Mouse (Mus musculus): ENCODE measurements around the gene Gm3453.
"Not testable (repeated sequence)": the region's sequence is repeated elsewhere in the genome, so short reads cannot be mapped to it uniquely, and the experiment has no call there.

Gm3453 gene

DNA sequence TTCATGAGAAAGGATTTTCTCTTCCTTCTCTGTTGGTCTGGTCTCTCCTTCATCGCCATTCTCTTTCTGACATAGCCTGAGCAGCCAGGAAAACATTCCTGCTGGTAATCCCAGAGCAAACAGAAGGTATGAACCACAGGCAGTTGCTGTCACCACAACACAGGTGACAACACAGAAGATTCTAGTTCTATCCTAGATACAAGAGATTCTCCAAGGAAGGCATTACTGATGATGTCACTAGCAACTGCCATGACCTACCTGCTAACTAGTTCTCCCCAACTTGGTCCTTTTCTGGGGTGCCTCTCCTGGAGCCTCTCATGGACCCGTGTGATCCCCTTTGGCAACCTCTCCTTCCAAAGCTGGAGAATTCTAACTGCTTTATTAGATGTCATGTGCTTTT lies at the start of gene Gm3453:
TSS of gene Gm3453 (minus strand) at position 101 of the 400 bp plus-strand sequence.
- DNase-seq (ENCODE audit: extremely low read depth, low read depth, low spot score) = not testable (repeated sequence)

DNA sequence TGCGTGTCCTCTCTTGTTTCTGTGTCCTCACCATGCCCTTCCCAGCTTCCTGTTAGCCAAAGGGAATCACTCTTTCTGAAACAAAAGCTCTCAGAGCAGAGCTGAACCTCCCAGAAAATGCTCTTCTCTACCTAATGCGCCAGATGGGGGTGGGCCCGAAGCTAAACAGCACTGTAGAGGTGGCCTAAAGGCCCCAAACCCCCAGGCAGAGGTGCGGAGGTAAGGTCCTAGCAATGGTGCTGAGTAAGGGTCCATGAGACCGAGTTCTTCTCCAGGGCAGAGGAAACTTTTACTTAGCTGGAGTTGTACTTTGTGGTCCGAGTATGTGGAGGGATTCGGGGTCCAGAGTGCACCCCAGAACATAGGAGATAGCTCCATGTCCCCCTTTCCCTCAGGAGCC lies 8.2 kb upstream of the Gm3453 start:
- DNase-seq (ENCODE audit: extremely low read depth, low read depth, low spot score) = not testable (repeated sequence)

DNA sequence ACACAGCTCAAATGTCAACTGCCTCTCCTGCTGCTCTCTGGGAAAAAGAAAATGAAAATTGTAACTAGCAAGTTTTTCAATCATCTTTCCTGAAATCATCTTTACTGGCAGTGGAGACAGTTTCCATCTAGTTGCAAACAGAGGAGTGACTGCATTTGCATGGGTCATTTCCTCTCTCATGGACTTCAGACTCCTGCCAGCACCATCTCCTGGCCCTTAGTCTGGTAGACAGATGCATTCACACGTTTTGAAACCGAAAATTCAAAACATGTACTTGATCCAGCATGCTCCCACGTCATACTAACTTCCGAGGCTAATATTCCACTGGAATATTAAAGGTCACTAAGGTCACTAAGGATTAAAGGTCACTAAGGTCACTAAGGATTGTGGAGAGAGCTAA lies 16.5 kb downstream of the Gm3453 start:
- DNase-seq (ENCODE audit: extremely low read depth, low read depth, low spot score) = not testable (repeated sequence)

DNA sequence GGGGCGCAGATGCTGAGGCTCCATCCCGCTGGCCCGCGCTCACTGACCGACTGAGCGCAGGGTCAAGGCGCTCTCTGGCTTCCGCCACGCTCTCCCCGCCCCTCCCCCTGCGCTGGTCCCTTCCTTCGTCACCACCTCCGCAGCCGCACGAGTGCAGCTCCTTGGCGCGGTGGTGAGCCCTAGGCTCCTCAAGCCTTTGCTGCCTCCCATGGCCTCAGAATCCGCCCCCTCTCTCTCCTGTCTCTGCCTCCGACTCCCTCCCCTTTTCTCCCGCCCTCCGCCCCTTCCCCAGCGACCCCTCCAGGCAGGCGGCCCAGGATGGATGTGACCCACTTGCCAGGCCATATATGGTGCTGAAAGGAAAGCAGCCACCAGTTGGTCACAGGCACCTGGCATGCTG lies 17.3 kb downstream of the Gm3453 start, which contains the start of gene Gm3248:
TSS of gene Gm3248 (minus strand) at position 111 of the 400 bp plus-strand sequence.
- not testable (repeated sequence) for DNase-seq (ENCODE audit: extremely low read depth, low read depth, low spot score)

- not testable (repeated sequence) for DNase-seq (ENCODE audit: extremely low read depth, low read depth, low spot score)
These were observed 17.8 kb downstream of the Gm3453 start for GRCm38 (mm10) chr14:5961102-5961501.

DNA sequence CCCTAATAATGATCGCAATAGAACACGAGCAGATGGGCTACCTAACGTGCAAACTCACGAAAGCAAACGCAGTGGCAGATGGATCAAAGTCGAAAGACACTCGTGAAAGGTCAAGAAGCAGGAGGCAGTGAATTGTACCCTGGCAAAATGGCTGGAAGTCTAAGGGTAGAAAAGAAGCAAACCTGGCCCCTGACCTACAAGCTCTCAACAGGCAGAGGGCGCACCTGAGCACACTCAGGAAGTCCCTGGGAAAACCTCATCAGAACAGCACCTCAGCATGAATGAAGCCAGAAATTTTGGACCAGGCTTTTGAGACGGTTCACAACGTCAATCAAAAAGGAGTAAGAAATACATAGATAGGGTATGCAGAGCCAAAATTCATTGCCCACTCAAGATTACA lies 18.5 kb downstream of the Gm3453 start:
- DNase-seq (ENCODE audit: extremely low read depth, low read depth, low spot score) = not testable (repeated sequence)

- not testable (repeated sequence) for DNase-seq (ENCODE audit: extremely low read depth, low read depth, low spot score)
These were observed 55.7 kb downstream of the Gm3453 start for GRCm38 (mm10) chr14:5923276-5923675.

Measured in fat pad, adult 2 months (tissue).